Mouse (Mus musculus) heart, adult 11 months (tissue): ENCODE results near the gene Rock2.
"Not testable (repeated sequence)": the region's sequence is repeated elsewhere in the genome, so short reads cannot be mapped to it uniquely, and the experiment has no call there.

Experiments used
- DNase-seq: peaks from one replicate; pipeline ENCODE4 v3.0.0; 2022

Rock2 gene

DNA sequence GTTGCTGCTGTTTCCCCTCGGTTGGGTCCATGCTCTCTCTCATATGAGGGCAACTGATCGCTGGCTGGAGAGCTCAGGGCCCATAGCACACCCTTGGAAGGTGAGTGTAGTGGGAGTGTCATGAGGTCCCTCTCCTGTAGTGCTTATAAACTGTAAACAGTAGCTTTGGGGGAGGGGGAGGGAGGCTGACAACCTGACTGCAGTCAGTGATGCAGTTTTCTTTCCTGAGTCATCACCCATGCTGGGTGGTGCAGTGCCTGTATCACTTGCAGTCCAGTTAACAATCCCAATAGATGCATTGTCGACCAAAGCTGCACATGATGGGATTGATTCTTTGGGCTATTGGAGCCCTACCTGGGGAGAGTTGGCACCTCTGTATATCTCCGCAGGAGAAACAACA is 106.5 kb downstream of the Rock2 start:
- DNase-seq: no peak

DNA sequence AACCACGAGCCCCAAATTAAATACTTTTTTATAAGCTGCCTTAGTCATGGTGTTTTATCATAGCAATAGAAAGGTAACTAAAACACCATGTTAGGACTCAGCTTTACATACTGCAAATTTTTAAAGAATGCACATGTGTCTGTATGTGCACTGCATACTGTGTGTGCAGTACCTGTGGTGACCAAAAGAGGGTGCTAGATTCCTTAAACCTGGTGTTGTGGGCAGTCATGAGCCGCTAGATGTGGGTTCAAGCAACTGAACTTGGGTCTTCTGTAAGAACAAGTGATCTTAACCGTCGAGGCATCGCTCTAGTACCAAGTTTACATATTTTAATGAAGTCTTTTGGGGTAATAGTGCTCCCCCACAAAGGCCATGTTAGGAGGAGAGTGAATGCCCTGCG is 114.8 kb downstream of the Rock2 start:
- no peak for DNase-seq

DNA sequence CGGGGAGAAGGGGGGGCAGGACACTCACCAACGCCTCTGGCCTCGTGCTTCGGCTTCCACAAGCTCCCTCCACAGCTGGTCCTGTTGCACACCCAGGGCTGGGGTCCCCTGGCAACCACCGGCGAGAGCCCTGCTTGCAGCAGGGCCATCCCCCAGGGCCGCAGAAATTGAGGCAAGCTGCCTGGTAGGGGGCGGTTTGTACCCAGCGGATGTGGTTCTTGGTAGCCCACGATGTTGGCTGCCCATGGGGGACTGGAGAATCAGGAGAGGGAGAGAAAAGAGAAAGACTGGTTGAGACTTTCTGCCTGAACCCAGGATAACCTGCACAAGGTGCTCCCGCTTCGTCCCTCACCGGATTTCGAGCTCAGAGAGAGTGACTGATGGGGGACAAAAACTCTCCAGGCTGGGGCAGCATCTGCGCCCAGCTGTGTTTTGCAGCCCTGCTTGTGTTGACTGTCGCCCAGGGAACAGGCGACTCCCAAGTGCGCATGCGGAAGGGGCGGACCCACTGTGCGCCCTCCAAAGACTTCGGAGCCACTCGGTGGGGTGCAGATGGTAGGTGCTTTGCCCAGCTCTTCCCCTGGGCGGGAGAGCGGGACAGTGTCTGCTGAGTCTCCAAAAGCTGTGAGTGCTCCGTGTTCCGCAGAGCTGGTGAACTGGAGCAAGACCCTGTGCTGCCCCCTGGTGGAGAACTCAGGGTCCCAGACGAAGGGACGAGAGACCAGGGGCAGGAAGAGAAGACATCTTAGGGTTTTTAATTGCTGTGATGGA is 116.6 kb downstream of the Rock2 start, which contains the start of gene 2410004P03Rik:
2410004P03Rik (minus strand) TSS at position 628 of the 771 bp plus-strand sequence.
- DNase-seq: peak; percentile 97

DNA sequence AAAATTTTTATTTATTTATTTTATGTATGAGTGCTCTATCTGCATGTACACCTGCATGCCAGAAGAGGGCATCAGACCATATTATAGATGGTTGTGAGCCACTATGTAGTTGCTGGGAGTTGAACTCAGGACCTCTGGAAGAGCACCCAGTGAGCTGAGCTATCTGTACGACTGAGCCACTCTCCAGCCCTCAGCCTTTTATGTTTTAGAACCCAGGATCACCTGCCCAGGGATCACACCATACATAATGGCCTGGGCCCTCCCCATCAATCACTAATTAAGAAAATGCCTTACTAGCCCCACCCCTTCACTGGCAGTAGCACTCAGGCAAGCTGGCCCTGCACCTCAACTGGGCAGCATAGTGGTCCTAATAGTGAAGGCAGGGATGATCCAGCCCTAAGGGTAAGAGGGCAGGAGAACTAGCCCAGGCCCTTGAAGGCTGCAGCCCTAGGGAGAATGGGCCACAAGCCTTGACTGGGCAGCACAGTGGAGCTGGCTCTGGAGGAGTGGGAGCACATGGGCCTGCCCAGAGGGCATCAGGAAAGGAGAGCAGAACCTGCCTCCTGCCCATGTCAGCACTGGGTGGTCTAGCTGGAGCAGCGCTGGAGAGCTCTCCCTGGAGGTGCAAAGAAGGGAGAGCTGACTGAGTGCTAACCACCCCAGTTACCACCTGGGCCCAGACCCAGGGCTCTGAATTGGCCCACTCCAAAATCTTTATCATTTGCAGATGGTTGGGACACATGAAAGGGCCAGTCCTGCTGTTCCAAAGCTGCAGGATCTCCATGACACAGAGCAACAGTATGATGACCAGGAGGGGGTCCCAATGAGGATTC is 117.6 kb downstream of the Rock2 start:
- no peak for DNase-seq

DNA sequence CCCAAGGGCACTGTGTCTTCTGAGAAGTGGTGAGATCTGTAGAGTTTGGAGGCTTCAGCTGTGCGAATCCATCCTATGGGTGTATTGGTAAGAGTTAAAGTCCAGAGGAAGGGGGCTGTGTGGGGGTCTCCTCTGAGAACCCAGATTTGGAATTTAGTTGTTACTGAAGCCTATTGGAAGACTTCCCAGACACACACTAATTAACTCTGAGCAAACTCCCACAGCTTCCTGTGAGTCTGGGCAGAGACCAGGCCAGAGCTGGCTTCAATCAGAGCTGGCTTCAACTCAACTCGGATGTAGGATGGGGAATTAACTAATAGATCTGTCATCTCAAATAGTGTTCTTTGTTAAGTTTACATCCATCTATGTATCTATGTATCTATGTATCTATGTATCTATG is 121.0 kb downstream of the Rock2 start:
- no peak for DNase-seq

DNA sequence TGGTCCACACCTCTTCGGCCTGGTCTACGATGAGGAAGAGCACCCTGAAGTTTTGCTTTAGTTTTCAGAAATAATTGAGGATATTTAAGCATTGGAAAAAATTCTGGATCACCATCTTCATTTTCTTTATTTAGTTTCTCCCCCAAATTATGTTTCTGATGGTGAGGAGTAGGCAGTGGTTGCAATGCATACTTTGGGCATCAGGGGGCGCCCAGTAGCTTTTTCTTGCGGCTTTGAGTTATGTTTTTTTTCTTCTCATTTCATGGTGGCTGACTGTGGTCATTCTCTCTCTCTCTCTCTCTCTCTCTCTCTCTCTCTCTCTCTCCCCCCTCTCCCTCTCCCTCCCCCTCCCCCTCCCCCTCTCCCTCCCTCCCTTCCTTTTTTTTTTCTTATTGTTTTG is 123.8 kb downstream of the Rock2 start:
- DNase-seq: no peak

DNA sequence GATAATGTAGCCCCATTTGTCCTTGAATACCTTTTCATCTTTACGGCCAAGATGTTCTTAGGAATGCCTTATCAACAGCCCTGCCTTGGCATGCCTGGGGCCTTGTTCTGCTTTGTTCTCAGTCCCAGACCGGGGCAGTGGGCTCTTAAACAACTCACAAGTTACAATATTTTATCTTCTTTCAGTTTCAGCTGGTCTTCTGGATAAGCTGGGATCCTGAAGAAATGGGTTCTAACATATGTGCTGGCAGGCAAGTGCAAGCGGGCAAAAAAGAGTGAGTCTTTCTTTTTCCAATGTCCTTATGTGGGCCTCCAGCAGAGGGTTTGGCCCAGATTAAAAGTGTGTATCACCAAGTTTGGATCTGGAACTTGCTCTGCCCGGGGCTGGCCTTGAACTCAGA is 126.4 kb downstream of the Rock2 start:
- DNase-seq: not testable (repeated sequence)

DNA sequence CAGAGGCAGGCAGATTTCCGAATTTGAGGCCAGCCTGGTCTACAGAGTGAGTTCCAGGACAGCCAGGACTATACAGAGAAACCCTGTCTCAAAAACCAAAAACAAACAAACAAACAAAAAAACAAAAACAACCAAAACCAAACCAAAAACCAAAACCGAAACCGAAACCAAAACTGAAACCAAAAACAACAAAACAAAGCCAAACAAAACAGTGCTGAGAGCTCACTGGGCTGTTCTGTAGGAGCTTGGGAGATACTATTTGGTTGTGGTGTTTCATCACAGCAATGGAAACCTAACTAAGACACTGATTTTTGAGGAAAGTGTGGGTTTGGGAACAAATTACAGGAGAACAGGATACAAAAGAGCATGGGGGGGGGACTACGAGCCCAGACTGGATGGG is 127.5 kb downstream of the Rock2 start:
- DNase-seq: no peak

DNA sequence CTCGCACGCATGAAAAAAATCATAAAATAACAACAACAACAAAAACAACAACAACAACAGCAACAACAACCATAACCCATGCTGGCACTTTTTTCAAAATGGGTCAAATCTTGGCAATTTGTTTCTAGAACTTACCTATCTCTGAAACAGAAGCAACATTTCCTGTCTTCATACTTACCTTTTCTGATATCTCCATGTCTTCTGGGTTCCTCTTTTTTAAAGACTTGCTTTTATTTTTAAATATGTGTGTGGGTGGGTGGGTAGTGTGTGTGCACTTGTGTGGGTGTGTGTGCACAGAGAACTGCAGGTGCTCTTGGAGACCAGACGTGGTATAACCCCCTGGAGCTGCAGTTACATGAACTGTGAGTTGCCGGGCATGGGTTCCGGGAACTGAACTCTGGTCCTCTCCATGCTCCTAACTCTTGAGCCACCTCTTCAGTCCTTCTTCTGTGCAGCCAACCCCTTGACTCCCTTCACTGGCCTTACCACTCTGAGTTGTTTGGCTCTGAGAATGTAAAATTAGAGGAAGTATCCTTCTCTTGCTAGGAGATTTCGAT is 129.9 kb downstream of the Rock2 start:
- DNase-seq: no peak

DNA sequence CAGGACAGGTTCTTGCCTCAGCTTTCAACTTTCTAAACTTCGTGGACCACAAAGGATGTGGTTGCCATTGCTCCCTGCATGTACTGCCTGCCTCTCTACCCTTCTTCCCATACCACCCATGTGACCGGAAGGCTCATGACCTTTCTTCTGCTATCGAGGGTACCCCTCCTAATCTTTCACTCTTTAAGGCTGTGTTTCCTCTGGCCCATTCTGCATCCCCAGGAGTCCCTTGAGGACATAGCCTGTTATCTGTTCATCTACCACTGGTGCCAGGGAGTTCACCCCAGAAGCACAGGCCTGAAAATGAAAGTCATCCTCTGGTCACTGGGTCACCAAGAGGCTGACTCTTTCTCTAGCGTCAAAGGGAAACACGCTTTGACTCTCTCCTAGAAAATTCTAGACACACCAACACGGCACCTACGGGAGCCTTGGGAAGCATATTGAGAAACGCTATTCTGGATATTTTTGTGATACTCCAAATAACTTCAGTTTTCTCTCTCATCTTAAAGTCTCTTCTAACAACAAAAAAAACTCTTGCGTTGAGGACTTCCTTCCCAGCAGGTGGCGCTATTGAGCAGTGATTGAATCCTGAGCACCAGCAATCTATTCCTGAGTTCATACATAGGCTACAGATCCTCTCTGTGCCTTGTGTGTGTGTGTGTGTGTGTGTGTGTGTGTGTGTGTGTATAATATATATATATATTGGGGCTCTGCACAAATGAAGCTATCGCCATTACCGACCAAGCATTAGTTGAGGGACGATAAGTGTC is 138.2 kb downstream of the Rock2 start:
- DNase-seq: no peak

DNA sequence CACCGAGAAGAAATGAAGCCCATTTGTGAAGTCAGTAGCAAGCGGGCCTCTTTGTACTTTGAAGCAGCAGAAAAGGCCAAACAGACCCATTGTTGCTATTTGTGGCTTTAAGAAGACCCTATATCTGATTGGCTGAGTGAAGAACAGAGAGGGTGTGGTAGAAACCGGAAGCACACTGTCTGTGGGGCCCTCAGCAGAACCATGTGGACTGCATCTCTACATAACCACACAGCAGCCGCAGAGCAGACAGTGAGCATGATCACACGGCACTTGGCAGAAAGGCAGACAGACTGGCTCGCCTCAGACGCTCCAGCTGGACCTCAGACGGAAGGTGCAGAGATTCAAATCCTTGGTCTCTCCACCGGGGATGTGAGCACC is 138.8 kb downstream of the Rock2 start:
- DNase-seq: no peak

DNA sequence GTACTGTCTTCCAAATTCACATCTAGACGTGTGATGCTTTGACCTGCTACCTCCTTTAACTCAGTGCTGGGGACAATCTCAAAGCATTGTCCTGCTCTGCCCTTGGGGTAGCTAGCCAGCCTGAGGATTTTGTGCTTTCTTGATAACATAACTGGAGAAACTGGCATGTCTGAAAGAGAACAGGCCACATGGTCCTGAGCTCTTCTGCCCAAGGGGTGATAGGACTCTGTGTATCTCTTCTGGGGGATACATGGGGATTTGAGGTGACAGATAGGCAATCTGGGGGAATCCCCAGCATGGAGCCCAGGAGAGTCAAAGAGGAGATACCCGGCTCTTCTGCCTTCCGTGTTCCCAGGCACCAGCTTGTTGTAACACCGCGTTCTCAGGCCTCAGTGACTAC is 140.0 kb downstream of the Rock2 start:
- no peak for DNase-seq

DNA sequence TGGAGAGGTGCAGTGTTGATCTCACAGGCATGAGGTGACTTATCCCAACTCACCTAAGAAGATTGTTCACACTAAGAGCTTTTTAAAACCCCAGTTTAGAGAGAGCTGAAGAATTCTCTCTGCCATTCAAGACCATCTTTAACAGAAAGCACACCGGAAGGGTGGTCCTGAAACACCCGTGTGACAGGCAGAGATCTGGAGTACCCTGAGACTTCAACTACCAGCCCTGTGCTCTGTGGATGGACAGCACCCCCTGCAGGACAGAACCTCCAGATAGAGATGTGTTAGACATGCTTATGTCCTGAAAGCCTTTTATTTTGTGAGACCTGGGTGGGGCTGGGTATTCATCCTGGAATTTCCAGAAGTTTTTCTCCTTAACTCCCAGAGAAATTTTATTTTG is 140.4 kb downstream of the Rock2 start:
- no peak for DNase-seq

DNA sequence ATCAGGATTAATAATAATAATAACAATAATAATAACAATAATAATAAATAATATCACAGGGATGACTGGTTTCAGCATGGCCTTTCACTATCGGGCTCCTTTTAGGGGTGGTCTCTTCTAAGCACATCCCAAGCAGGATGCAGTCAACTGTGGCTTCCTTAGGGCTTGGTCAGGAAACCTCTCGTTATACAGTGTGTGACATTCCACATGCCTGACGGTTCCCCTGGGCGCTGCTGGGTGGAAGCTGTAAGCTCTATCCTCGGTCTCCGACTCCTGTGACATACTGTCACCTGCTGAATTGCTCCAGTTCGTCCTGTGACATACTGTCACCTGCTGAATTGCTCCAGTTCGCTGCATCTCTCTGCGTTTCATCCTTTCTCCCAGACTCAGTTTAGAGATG is 141.8 kb downstream of the Rock2 start:
- DNase-seq: no peak

DNA sequence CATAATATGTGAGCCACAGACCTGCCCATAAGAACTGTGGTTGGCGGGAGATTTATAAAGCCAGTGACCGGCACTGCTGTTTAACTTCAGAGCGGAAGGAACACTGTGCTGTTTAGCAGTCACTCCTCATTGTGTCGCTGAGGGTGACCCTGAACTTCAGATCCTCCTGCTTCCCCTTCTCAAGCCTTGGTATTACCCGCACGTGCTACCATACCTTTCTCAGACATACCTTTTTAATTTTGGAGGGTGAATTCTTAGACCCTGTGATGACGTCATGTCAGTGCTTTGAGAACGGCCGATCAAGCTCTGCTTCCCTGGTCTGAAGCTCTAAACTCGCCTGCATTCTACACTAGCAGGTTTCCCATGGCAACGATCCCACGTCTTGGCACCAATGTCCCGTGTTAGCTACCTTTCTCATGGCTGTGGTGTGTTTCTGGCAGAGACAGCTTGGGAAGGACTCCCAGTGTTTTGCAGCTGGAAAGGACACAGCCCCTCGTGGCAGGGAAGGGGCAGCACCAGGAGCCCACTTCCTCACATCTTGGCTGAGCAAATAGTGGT is 142.4 kb downstream of the Rock2 start:
- DNase-seq: no peak
